Mouse (Mus musculus) urinary bladder, adult 18-20 months (tissue): Measurements from ENCODE around the gene Bmp10.

Source experiments
- DNase-seq, 2 experiments: peaks; one replicate each; pipeline ENCODE4 v3.0.0; 2022; ENCODE audit warnings: low spot score in 2 of 2, mixed read lengths in 2 of 2

Bmp10 gene

GRCm38 (mm10) chr6:87428487-87429044 is at the start of gene Bmp10:
Gene Bmp10, plus strand, starts transcription at chr6:87428994.
- no peak for DNase-seq

- DNase-seq = peak in 1 of 2 experiments; percentile 26
Observed at GRCm38 (mm10) chr6:87383926-87384691, 44.7 kb upstream of the Bmp10 start.

- DNase-seq = no peak
Observed at GRCm38 (mm10) chr6:87384761-87385160, 44.0 kb upstream of the Bmp10 start.

- peak; percentile 22 to 34 for DNase-seq
Observed at GRCm38 (mm10) chr6:87386203-87386602, 42.6 kb upstream of the Bmp10 start.

- no peak for DNase-seq
Observed at GRCm38 (mm10) chr6:87386681-87387080, 42.1 kb upstream of the Bmp10 start.

- DNase-seq = no peak
Observed at GRCm38 (mm10) chr6:87388877-87389276, 39.9 kb upstream of the Bmp10 start, which contains the start of gene Gkn3. Gene Gkn3, minus strand, starts transcription at chr6:87388935.

- DNase-seq = no peak
Observed at GRCm38 (mm10) chr6:87389455-87389989, 39.3 kb upstream of the Bmp10 start.

GRCm38 (mm10) chr6:87393466-87394205 is 35.2 kb upstream of the Bmp10 start:
- no peak for DNase-seq

- no peak for DNase-seq
Observed at GRCm38 (mm10) chr6:87394783-87395182, 34.0 kb upstream of the Bmp10 start.

GRCm38 (mm10) chr6:87399137-87399536 is 29.7 kb upstream of the Bmp10 start:
- DNase-seq = peak; percentile 24 to 65

- DNase-seq = no peak
Observed at GRCm38 (mm10) chr6:87399886-87400566, 28.8 kb upstream of the Bmp10 start.

GRCm38 (mm10) chr6:87401456-87401855 is 27.3 kb upstream of the Bmp10 start:
- no peak for DNase-seq

GRCm38 (mm10) chr6:87412011-87412410 is 16.8 kb upstream of the Bmp10 start:
- no peak for DNase-seq

GRCm38 (mm10) chr6:87422304-87422703 is 6.5 kb upstream of the Bmp10 start:
- DNase-seq = no peak

- no peak for DNase-seq
Observed at GRCm38 (mm10) chr6:87424037-87424816, 4.6 kb upstream of the Bmp10 start.

GRCm38 (mm10) chr6:87426954-87427353 is 1.8 kb upstream of the Bmp10 start:
- no peak for DNase-seq

GRCm38 (mm10) chr6:87427616-87428015 is 1.2 kb upstream of the Bmp10 start:
- no peak for DNase-seq

- DNase-seq = no peak
Observed at GRCm38 (mm10) chr6:87435791-87436190, 7.0 kb downstream of the Bmp10 start.

- no peak for DNase-seq
Observed at GRCm38 (mm10) chr6:87436745-87437144, 8.0 kb downstream of the Bmp10 start.

GRCm38 (mm10) chr6:87443253-87443652 is 14.5 kb downstream of the Bmp10 start:
- DNase-seq = no peak

GRCm38 (mm10) chr6:87445222-87445621 is 16.4 kb downstream of the Bmp10 start:
- no peak for DNase-seq
